Mouse (Mus musculus) liver, adult 2 months (tissue): ENCODE results near the gene Paqr4. TPM values are rescaled to one million over a fixed set of nuclear protein-coding genes. Genes with fewer than 3 reads are reported as not detected.
A peak's percentile ranks its signal among the peaks of the same experiment; 100 is the strongest.

Experiments used
- DNase-seq: peaks from one replicate; pipeline ENCODE4 v3.0.0-alpha.2; 2011; ENCODE audit warnings: low read depth, low spot score; ENCODE audit errors: extremely low read depth
- H3K27ac ChIP-seq: fragments of 200-500 bp; replicated peaks from 2 replicates; pipeline ENCODE4 v1.5.1; 2012; ENCODE audit warnings: low read depth, mild to moderate bottlenecking, control low read depth, inconsistent platforms, low read length; ENCODE audit not compliant: insufficient read depth
- H3K27me3 ChIP-seq: fragments of 200-500 bp; 2 replicates; pipeline ENCODE4 v1.6.1; 2012; ENCODE audit warnings: mild to moderate bottlenecking, moderate library complexity, low read length, inconsistent platforms; ENCODE audit not compliant: control insufficient read depth, insufficient read depth
- H3K36me3 ChIP-seq: fragments of 200-500 bp; 2 replicates; pipeline ENCODE4 v1.6.1; 2012; ENCODE audit warnings: low read length, inconsistent platforms; ENCODE audit not compliant: control insufficient read depth, insufficient read depth
- H3K4me1 ChIP-seq: fragments of 200-500 bp; 2 replicates; pipeline ENCODE4 v1.6.1; 2011; ENCODE audit warnings: low read length; ENCODE audit not compliant: control insufficient read depth, insufficient read depth
- H3K4me3 ChIP-seq: fragments of 200-500 bp; 2 replicates; pipeline ENCODE4 v1.5.1; 2011; ENCODE audit warnings: low read depth, mild to moderate bottlenecking, control low read depth, low read length, moderate library complexity; ENCODE audit not compliant: insufficient read depth
- H3K79me2 ChIP-seq: fragments of 200-500 bp; 2 replicates; pipeline ENCODE4 v1.6.1; 2012; ENCODE audit warnings: inconsistent platforms, mild to moderate bottlenecking, low read length, moderate library complexity; ENCODE audit not compliant: control insufficient read depth, insufficient read depth
- H3K9ac ChIP-seq: fragments of 200-500 bp; 2 replicates; pipeline ENCODE4 v1.6.1; 2012; ENCODE audit warnings: low read depth, mild to moderate bottlenecking, control low read depth, inconsistent platforms, low read length
- CTCF ChIP-seq: fragments of 200-500 bp; IDR thresholded peaks from 2 replicates; pipeline ENCODE4 v1.5.1; 2011; ENCODE audit warnings: low read depth, low read length, control low read depth
- POLR2A ChIP-seq: fragments of 200-500 bp; IDR thresholded peaks from 2 replicates; pipeline ENCODE4 v1.6.1; 2011; ENCODE audit warnings: low read length, control low read depth; ENCODE audit not compliant: insufficient read depth; ENCODE audit errors: extremely low read depth
- WGBS: fragments of 180-500 bp; shearing (Covaris S2); methylation state at CpG from one replicate; pipeline ENCODE4 v1.1.7; 2018; 5-methylcytosine and 5-hydroxymethylcytosine counted together
- polyA plus RNA-seq: library from polyadenylated mRNA; depleted of rRNA; stranded (reverse); fragments of >200 nt; gene quantifications from 2 replicates; pipeline ENCODE4 v1.2.3, GENCODE M21; 2012
- total RNA-seq: library from RNA; depleted of rRNA; stranded (reverse); fragments of >200 nt; gene quantifications from 2 replicates; pipeline ENCODE4 v1.2.3, GENCODE M21; 2014

Gene Paqr4
- total and polyA plus RNA-seq, 2 experiments: 1.6 to 3.7 TPM

- no peak for DNase-seq
- Histone ChIP-seq H3K27ac (no peak within 1 kb of the TSS), H3K9ac (no peak within 1 kb of the TSS), H3K4me3 (no peak within 1 kb of the TSS), H3K27me3 (peaks cover 35% of the 10 kb centered on the region), H3K79me2 (no peaks in the 10 kb centered on the region), H3K36me3 (no peaks in the 10 kb centered on the region), H3K4me1 (no peaks in the 10 kb centered on the region)
- WGBS: 6% methylated on average over 43 of the region's 45 CpGs
- TF ChIP-seq POLR2A (no peak), CTCF (no peak)
Measured at GRCm38 (mm10) chr17:23745301-23746251, 4.9 kb upstream of the Paqr4 start, which contains the start of gene Kremen2. Gene Kremen2, minus strand, starts transcription at chr17:23745833.

- DNase-seq: no peak
- no peak for TF ChIP-seq CTCF
- TF ChIP-seq POLR2A: no peak
- Histone ChIP-seq H3K4me3 (no peak overlapping the region), H3K4me1 (peaks cover under 1% of the 10 kb centered on the region; the same call in 1 of the 2 replicates), H3K9ac (no peak overlapping the region), H3K36me3 (no peaks in the 10 kb centered on the region), H3K79me2 (no peaks in the 10 kb centered on the region), H3K27ac (no peak overlapping the region), H3K27me3 (peaks cover 35% of the 10 kb centered on the region)
- WGBS: 19% methylated on average over 14 of the region's 14 CpGs
Measured at GRCm38 (mm10) chr17:23744651-23745050, 4.0 kb upstream of the Paqr4 start.

- DNase-seq: no peak
- no peaks in the 10 kb centered on the region for H3K36me3 ChIP-seq
Measured at GRCm38 (mm10) chr17:23744076-23744475, 3.4 kb upstream of the Paqr4 start.

GRCm38 (mm10) chr17:23742941-23743340, 2.3 kb upstream of the Paqr4 start:
- no peaks in the 10 kb centered on the region for H3K79me2 ChIP-seq
- 75% methylated on average over 12 of the region's 12 CpGs for WGBS
- H3K4me1 ChIP-seq: peaks cover 2% of the 10 kb centered on the region; the same call in 1 of the 2 replicates
- TF ChIP-seq POLR2A (no peak), CTCF (no peak)
- DNase-seq: no peak
- H3K4me3 ChIP-seq: no peak overlapping the region
- H3K9ac ChIP-seq: no peak overlapping the region
- no peaks in the 10 kb centered on the region for H3K36me3 ChIP-seq
- peaks cover 35% of the 10 kb centered on the region for H3K27me3 ChIP-seq
- no peak overlapping the region for H3K27ac ChIP-seq

More at GRCm38 (mm10) chr17:23744076-23744475, 3.4 kb upstream of the Paqr4 start:
- peaks cover 35% of the 10 kb centered on the region for H3K27me3 ChIP-seq
- no peaks in the 10 kb centered on the region for H3K79me2 ChIP-seq
- H3K4me3 ChIP-seq: no peak overlapping the region
- H3K27ac ChIP-seq: no peak overlapping the region
- TF ChIP-seq CTCF (no peak), POLR2A (no peak)
- 70% methylated on average over 8 of the region's 8 CpGs for WGBS
- peaks cover 2% of the 10 kb centered on the region; the same call in 1 of the 2 replicates for H3K4me1 ChIP-seq
- no peak overlapping the region for H3K9ac ChIP-seq

- TF ChIP-seq CTCF: no peak
- no peak for TF ChIP-seq POLR2A
- WGBS: 12% methylated on average over 44 of the region's 44 CpGs
- no peak overlapping the region for H3K27ac ChIP-seq
- H3K79me2 ChIP-seq: no peaks in the 10 kb centered on the region
- H3K4me1 ChIP-seq: peaks cover 2% of the 10 kb centered on the region; the same call in 1 of the 2 replicates
- DNase-seq: no peak
- H3K9ac ChIP-seq: no peak overlapping the region
- H3K36me3 ChIP-seq: no peaks in the 10 kb centered on the region
- H3K4me3 ChIP-seq: peak overlapping the region; percentile 25; the same call in 1 of the 2 replicates
- H3K27me3 ChIP-seq: peaks cover 35% of the 10 kb centered on the region
Measured at GRCm38 (mm10) chr17:23742210-23742793, 1.6 kb upstream of the Paqr4 start.
